Comparison of ENCODE assay signal across 23 mouse cellular contexts in the genomic region with DNA sequence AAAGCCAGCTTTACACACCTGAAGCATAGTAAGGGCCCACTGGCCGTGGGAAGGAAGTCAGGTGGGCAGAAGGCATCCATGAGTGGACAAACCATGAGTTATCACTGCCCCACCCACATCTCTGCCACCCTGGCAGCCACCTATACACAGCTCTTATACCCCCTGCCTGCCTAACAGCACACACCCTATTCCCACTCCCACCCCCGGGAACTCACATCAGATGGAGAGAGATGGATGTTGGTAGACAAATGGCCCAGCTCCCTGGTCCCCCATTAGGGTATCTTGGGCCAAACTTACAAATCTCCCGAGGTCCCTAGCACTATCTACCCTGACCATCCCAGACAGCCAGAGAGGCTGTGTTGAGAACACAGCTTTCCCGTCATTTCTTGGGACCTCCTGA. TPM values are rescaled to one million over a fixed set of nuclear protein-coding genes. Genes with fewer than 3 reads are reported as not detected.
DNase-seq lines count a peak whose midpoint lies in the region; TF ChIP-seq lines count a peak whose summit lies in the region.
"Had no signal": no experiment of that assay in that cellular context is flagged by ENCODE, and none has a peak within 500 bp of the region (broad histone marks: within the 10 kb centered on the region; RNA-seq: fewer than 3 reads in every experiment).

No protein-coding gene starts in this region.

- intact Hi-C loops in gastrocnemius, adult 2 months (cut with DNase I): no loop called here

- no peak for TF ChIP-seq CTCF in gastrocnemius, adult 2 months (IDR thresholded peaks at IDR 0.05)

- WGBS in embryonic facial prominence, embryonic 10.5 days: 82% methylated on average over 4 of the region's 4 CpGs

- H3K27ac ChIP-seq in gastrocnemius, adult 2 months: peak overlapping the region; percentile 8; the same call in 1 of the 2 replicates
- H3K27ac ChIP-seq in embryonic facial prominence, embryonic 10.5 days (replicated peaks): peak overlapping the region; percentile 2; the same call in 1 of the 2 replicates

- H3K27me3 ChIP-seq in embryonic facial prominence, embryonic 10.5 days (replicated peaks; ENCODE audit: low read depth, poor library complexity, severe bottlenecking): peaks cover 26% of the 10 kb centered on the region
- H3K27me3 ChIP-seq: Patski had no signal

- no peak for DNase-seq in gastrocnemius, adult 2 months
- DNase-seq in gastrocnemius, postnatal 25 days: no peak
- peak; percentile 90 for DNase-seq in heart, adult 11 months
- DNase-seq in heart, adult 8-10 months (ENCODE audit: low spot score): no peak
- DNase-seq in embryonic facial prominence, embryonic 10.5 days (ENCODE audit: low spot score): no peak
- no peak for DNase-seq in layer of hippocampus, adult 9-11 months
- DNase-seq: adrenal gland, adult 2 months; adrenal gland, adult 8-10 months; adrenal gland, postnatal 10 days; adrenal gland, postnatal 14 days; adrenal gland, postnatal 25 days; adrenal gland, postnatal 36 days; B cell, adult 2 months; cerebellum, adult 11 months; cerebellum, adult 11-12 months; cerebellum, adult 18-20 months had no signal

- H3K4me1 ChIP-seq in embryonic facial prominence, embryonic 10.5 days: peaks cover 79% of the 10 kb centered on the region

- no peak overlapping the region for H3K4me3 ChIP-seq in gastrocnemius, adult 2 months
- H3K4me3 ChIP-seq in embryonic facial prominence, embryonic 10.5 days: no peak overlapping the region

- H3K9me3 ChIP-seq in embryonic facial prominence, embryonic 10.5 days: no peaks in the 10 kb centered on the region

- H3K36me3 ChIP-seq in embryonic facial prominence, embryonic 10.5 days (replicated peaks): no peaks in the 10 kb centered on the region
- H3K36me3 ChIP-seq: G1E had no signal

RNA-seq across cellular contexts. Expression of a gene that starts 17.9 kb away (rescaled TPM):
- 10 to 100 TPM; 43.9 to 85.9 TPM for total RNA-seq in gastrocnemius, adult 2 months (2021)
- total RNA-seq in gastrocnemius, postnatal 25 days (2021): 10 to 100 TPM; 49.1 to 75.2 TPM
- 10 to 100 TPM; 13.9 to 21.6 (median 19.8) TPM for total RNA-seq in heart, adult 8-10 months (2022)
- polyA plus RNA-seq in embryonic facial prominence, embryonic 10.5 days (2016; fragmentation: Nextera tagmentation; extraction: Ambion mirVana): 44.3 and 49.5 TPM in 2 replicates
- total RNA-seq: CH12.LX, MEL had no signal
- polyA plus RNA-seq: activated CD4-positive, CD25-positive, alpha-beta regulatory T cell, adult 4 months; C2C12; CD4-positive, CD25-positive, alpha-beta regulatory T cell, adult 4 months; G1E had no signal
